Mouse (Mus musculus): ENCODE results near the gene Mrgprb8.
"Not testable (repeated sequence)": the region's sequence is repeated elsewhere in the genome, so short reads cannot be mapped to it uniquely, and the experiment has no call there.

The Mrgprb8 gene

GRCm38 (mm10) chr7:48388226-48388625 is at the start of gene Mrgprb8:
TSS of gene Mrgprb8 (plus strand) at chr7:48388526.
- DNase-seq = no peak

GRCm38 (mm10) chr7:48435936-48436335 is 47.6 kb downstream of the Mrgprb8 start:
- not testable (repeated sequence) for DNase-seq

- DNase-seq = no peak
These were observed 48.3 kb downstream of the Mrgprb8 start for GRCm38 (mm10) chr7:48436581-48436980.
